Mouse (Mus musculus) liver, embryonic 12.5 days (tissue): Measurements from ENCODE around the gene Sh3pxd2a. TPM values are rescaled to one million over a fixed set of nuclear protein-coding genes. Genes with fewer than 3 reads are reported as not detected.
A peak's percentile ranks its signal among the peaks of the same experiment; 100 is the strongest.

Experiments used
- ATAC-seq: fragments of 200-750 bp; cut with Nextera tagmentation; 2 replicates; pipeline ENCODE4 v1.8.0; 2017; ENCODE audit warnings: moderate number of reproducible peaks, mild to moderate bottlenecking, moderate library complexity
- H3K27ac ChIP-seq: fragments of 300-500 bp; sonication (generic); 2 replicates; pipeline ENCODE4 v1.5.1; 2016; ENCODE audit warnings: mild to moderate bottlenecking
- H3K27me3 ChIP-seq: fragments of 300-500 bp; sonication (generic); replicated peaks from 2 replicates; pipeline ENCODE4 v1.6.1; 2016; ENCODE audit warnings: mild to moderate bottlenecking, moderate library complexity
- H3K36me3 ChIP-seq: fragments of 300-500 bp; sonication (generic); 2 replicates; pipeline ENCODE4 v1.6.1; 2016; ENCODE audit warnings: mild to moderate bottlenecking, moderate library complexity
- H3K4me1 ChIP-seq: fragments of 300-500 bp; sonication (generic); 2 replicates; pipeline ENCODE4 v1.6.1; 2016
- H3K4me2 ChIP-seq: fragments of 300-500 bp; sonication (generic); 2 replicates; pipeline ENCODE4 v1.6.1; 2016; ENCODE audit warnings: mild to moderate bottlenecking, moderate library complexity
- H3K4me3 ChIP-seq: fragments of 300-500 bp; sonication (generic); 2 replicates; pipeline ENCODE4 v1.5.1; 2016; ENCODE audit warnings: mild to moderate bottlenecking, moderate library complexity
- H3K9ac ChIP-seq: fragments of 300-500 bp; sonication (generic); 2 replicates; pipeline ENCODE4 v1.6.1; 2016; ENCODE audit warnings: mild to moderate bottlenecking, moderate library complexity
- H3K9me3 ChIP-seq: fragments of 300-500 bp; sonication (generic); replicated peaks from 2 replicates; pipeline ENCODE4 v1.6.1; 2016; ENCODE audit warnings: mild to moderate bottlenecking, moderate library complexity
- WGBS: fragments of 180-500 bp; shearing (Covaris S2); methylation state at CpG from one replicate; pipeline ENCODE4 v1.1.7; 2016; ENCODE audit not compliant: insufficient replicate concordance; 5-methylcytosine and 5-hydroxymethylcytosine counted together
- polyA plus RNA-seq: library from polyadenylated mRNA; unstranded; fragments of >200 nt; fragmentation: Nextera tagmentation; extraction: Ambion mirVana; gene quantifications from 2 replicates; pipeline ENCODE4 v1.2.1, GENCODE M21; 2016

Sh3pxd2a gene
- polyA plus RNA-seq, 1 experiment from 2014 or later, result 1.1 TPM

DNA sequence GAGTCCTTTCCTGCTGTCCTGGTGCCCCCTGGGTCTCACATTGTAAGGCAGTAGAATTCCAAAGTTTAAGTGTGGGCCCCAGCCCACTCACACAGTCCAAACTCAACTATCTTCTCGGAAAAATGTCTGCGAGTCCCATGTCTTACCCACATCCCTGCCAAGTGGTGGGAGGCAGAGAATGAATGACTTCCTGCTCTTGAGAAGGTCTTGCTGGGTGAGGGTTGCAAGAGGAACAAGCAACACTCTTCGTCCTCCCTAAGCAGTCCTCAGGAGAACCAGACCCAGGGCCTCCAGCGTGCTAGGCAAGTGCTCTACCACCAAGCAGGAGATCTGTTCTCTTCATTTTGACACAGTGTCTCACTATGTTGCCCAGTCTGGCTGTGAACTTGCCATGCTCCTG is 222.0 kb downstream of the Sh3pxd2a start:
- ATAC-seq, result no peak
- 55% methylated on average over 4 of the region's 4 CpGs for WGBS
- Histone ChIP-seq H3K27ac (no peak overlapping the region), H3K4me2 (no peak overlapping the region), H3K36me3 (no peaks in the 10 kb centered on the region), H3K4me1 (0 out of 2 replicates have a peak, but pooled peaks cover 14% of the 10 kb centered on the region), H3K4me3 (no peak overlapping the region), H3K9ac (no peak overlapping the region), H3K9me3 (no peaks in the 10 kb centered on the region), H3K27me3 (peaks cover 24% of the 10 kb centered on the region; the same call in 1 of the 2 replicates)

DNA sequence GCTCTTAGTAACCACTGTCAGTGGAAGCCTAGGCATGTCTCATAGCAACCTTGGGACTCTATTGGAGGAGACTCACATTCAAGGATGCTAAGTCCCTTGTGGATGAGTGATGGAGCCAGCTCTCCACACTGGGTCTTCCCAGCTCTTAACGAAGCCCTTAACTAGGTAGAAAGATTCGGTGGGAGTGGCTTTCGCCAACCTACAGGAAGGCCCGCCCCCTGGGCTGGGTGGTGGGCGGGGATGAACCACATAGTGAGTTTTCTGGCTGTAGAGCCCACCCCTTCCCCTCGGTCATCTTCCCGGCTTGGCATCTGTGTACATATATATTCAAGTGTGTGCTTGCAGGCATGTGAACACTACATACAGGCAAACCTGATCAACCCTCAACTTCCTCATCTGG is 223.2 kb downstream of the Sh3pxd2a start:
- no peak for ATAC-seq
- no peaks in the 10 kb centered on the region for H3K36me3 ChIP-seq
- H3K4me2 ChIP-seq, result peak overlapping the region; percentile 51
- H3K27me3 ChIP-seq, result peaks cover 24% of the 10 kb centered on the region; the same call in 1 of the 2 replicates
- H3K4me3 ChIP-seq, result peak overlapping the region; percentile 26; the same call in 1 of the 2 replicates
- no peak overlapping the region for H3K27ac ChIP-seq
- 0 out of 2 replicates have a peak, but pooled peaks cover 14% of the 10 kb centered on the region for H3K4me1 ChIP-seq
- H3K9ac ChIP-seq, result no peak overlapping the region
- WGBS, result 31% methylated on average over 7 of the region's 7 CpGs
- no peaks in the 10 kb centered on the region for H3K9me3 ChIP-seq

GRCm38 (mm10) chr19:47240076-47240475 is 224.1 kb downstream of the Sh3pxd2a start:
- Histone ChIP-seq H3K9ac (no peak overlapping the region), H3K4me3 (peak overlapping the region; percentile 26), H3K27me3 (peaks cover 24% of the 10 kb centered on the region; the same call in 1 of the 2 replicates), H3K27ac (no peak overlapping the region), H3K9me3 (no peaks in the 10 kb centered on the region), H3K4me1 (0 out of 2 replicates have a peak, but pooled peaks cover 14% of the 10 kb centered on the region), H3K36me3 (no peaks in the 10 kb centered on the region), H3K4me2 (peak overlapping the region; percentile 51)
- WGBS, result 30% methylated on average over 12 of the region's 12 CpGs
- ATAC-seq, result peak; percentile 45; the same call in 1 of the 2 replicates

GRCm38 (mm10) chr19:47233087-47233486 is 231.1 kb downstream of the Sh3pxd2a start:
- WGBS, result 67% methylated on average over 3 of the region's 3 CpGs
- no peak overlapping the region for H3K4me3 ChIP-seq
- H3K9ac ChIP-seq, result no peak overlapping the region
- H3K4me2 ChIP-seq, result no peak overlapping the region
- H3K4me1 ChIP-seq, result peaks cover 5% of the 10 kb centered on the region; the same call in 1 of the 2 replicates
- H3K9me3 ChIP-seq, result no peaks in the 10 kb centered on the region
- H3K27ac ChIP-seq, result no peak overlapping the region
- H3K27me3 ChIP-seq, result 0 out of 2 replicates have a peak, but pooled peaks cover 14% of the 10 kb centered on the region
- no peaks in the 10 kb centered on the region for H3K36me3 ChIP-seq
- no peak for ATAC-seq

DNA sequence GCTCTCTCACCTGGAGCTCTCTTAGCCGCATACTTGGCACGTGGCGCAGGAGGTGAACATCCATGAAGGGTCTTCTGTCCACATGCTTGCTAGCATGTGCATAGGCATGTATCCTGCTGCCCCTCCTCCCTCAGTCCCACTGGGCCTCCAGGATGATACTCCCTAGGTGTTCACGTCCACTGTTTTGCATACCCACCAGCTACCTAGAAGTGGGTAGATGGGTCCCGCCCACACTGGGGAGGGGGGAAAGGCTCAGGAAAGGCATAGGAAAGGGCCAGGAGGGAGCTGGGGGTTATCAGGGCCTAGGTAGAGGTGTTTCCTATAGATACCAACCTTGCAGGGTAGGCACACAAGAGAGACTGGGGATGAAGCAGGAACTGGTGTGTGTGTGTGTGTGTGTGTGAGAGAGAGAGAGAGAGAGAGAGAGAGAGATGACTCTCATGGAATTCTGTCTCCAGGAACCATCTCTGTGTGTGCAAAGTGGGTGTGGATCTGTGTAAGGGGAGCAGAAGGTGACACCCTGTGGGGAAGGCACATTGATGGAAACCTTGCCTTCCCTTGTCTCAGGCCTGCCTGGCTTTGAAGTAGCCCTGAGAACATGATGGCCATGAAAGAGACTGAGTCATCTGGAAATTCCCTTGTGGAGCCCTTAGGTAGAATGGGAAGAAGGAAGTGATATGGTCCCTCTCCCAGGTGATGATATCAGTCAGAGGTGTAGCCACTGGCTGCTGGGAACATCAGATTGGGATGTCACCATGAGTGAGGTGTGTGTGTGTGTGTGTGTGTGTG is 231.9 kb downstream of the Sh3pxd2a start:
- 64% methylated on average over 5 of the region's 5 CpGs for WGBS
- ATAC-seq, result no peak
- H3K27ac ChIP-seq, result no peak overlapping the region

DNA sequence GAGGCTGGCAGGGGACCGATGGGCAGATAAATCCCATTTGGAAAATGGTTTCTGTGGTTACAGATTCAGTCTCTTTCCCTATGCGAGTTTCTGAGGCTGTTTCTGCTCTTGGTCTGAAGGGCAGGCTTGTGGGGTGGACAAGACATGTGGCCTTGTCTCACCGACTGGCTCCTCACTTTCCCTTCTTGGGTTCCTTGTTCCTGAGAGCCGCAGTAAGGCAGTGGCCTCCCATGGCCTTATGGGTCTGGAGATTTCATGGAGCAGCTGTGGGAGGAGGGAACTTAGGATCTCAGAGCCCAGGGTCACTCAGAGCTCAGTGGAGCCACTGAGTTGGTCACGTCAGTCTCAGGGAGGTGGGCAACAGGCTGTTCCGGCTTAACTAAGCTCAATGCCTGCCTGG is 232.8 kb downstream of the Sh3pxd2a start:
- Histone ChIP-seq H3K4me2 (no peak overlapping the region), H3K36me3 (no peaks in the 10 kb centered on the region), H3K4me1 (peaks cover 5% of the 10 kb centered on the region; the same call in 1 of the 2 replicates), H3K4me3 (no peak overlapping the region), H3K9me3 (no peaks in the 10 kb centered on the region), H3K27me3 (0 out of 2 replicates have a peak, but pooled peaks cover 10% of the 10 kb centered on the region), H3K9ac (no peak overlapping the region), H3K27ac (no peak overlapping the region)
- no peak for ATAC-seq
- 70% methylated on average over 6 of the region's 6 CpGs for WGBS

More for the DNA sequence above, 231.9 kb downstream of the Sh3pxd2a start:
- Histone ChIP-seq H3K4me3 (no peak overlapping the region), H3K36me3 (no peaks in the 10 kb centered on the region), H3K27me3 (0 out of 2 replicates have a peak, but pooled peaks cover 10% of the 10 kb centered on the region), H3K4me1 (peaks cover 5% of the 10 kb centered on the region; the same call in 1 of the 2 replicates), H3K4me2 (no peak overlapping the region), H3K9me3 (no peaks in the 10 kb centered on the region), H3K9ac (no peak overlapping the region)

DNA sequence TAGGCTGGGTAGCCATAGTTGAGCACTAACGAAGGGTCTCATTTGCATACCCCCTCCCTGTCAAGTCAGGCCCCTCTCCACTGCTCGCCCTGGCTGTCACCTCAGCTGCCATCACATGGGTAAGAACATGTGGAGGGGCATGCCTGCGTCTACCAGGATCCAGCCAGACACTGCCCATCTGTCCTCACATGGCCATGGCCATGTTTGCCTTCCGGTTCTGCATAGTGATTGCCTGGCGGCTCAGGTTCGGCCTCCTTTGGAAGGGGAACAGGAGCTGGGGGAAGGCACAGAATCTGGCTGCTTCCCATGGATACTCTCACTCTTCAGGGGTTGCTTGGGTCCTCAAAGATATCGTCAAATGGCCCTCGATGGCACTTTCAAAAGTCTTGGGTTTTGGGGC is 233.5 kb downstream of the Sh3pxd2a start:
- WGBS, result 71% methylated on average over 8 of the region's 8 CpGs
- Histone ChIP-seq H3K27me3 (0 out of 2 replicates have a peak, but pooled peaks cover 10% of the 10 kb centered on the region), H3K27ac (no peak overlapping the region), H3K9ac (no peak overlapping the region), H3K36me3 (no peaks in the 10 kb centered on the region), H3K4me2 (no peak overlapping the region), H3K4me1 (peaks cover 5% of the 10 kb centered on the region; the same call in 1 of the 2 replicates), H3K4me3 (no peak overlapping the region), H3K9me3 (no peaks in the 10 kb centered on the region)
- ATAC-seq, result no peak

DNA sequence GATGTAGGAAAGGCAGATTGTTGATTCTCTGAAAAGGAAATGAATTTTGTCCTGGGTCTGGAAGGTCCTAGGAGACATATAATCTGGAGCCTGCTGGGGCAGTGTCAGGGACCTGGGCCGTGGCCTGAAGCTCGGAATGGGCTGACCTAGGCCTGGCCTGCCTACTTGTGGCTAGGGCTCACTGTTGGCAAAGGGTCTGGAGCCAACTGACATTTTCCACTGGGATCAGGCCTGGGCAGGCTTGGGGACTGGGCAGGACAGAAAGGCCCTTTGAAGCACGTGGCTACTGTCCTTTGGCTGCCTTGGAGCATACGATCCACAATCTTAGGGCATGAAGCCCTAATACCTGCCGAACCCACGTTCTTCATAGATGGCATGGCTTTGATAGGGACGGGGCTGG is 234.1 kb downstream of the Sh3pxd2a start:
- ATAC-seq, result no peak
- Histone ChIP-seq H3K36me3 (no peaks in the 10 kb centered on the region), H3K4me1 (peaks cover 5% of the 10 kb centered on the region; the same call in 1 of the 2 replicates), H3K4me2 (no peak overlapping the region), H3K27me3 (0 out of 2 replicates have a peak, but pooled peaks cover 10% of the 10 kb centered on the region), H3K9ac (no peak overlapping the region), H3K27ac (no peak overlapping the region), H3K9me3 (no peaks in the 10 kb centered on the region), H3K4me3 (no peak overlapping the region)
- 76% methylated on average over 7 of the region's 7 CpGs for WGBS

- Histone ChIP-seq H3K9me3 (no peaks in the 10 kb centered on the region), H3K4me3 (no peak overlapping the region), H3K36me3 (no peaks in the 10 kb centered on the region), H3K27ac (no peak overlapping the region), H3K4me1 (peaks cover 5% of the 10 kb centered on the region; the same call in 1 of the 2 replicates), H3K27me3 (0 out of 2 replicates have a peak, but pooled peaks cover 10% of the 10 kb centered on the region), H3K4me2 (no peak overlapping the region), H3K9ac (no peak overlapping the region)
- WGBS, result 68% methylated on average over 5 of the region's 5 CpGs
- no peak for ATAC-seq
Measured at GRCm38 (mm10) chr19:47229461-47229860, 234.7 kb downstream of the Sh3pxd2a start.

- 14% methylated on average over 17 of the region's 17 CpGs for WGBS
- ATAC-seq, result 0 out of 2 replicates have a peak, but pooled peaks have one; percentile 32
- Histone ChIP-seq H3K4me1 (peaks cover 5% of the 10 kb centered on the region; the same call in 1 of the 2 replicates), H3K9ac (no peak overlapping the region), H3K36me3 (no peaks in the 10 kb centered on the region), H3K4me3 (peak overlapping the region; percentile 16; the same call in 1 of the 2 replicates), H3K9me3 (no peaks in the 10 kb centered on the region), H3K4me2 (peak overlapping the region; percentile 47), H3K27ac (no peak overlapping the region), H3K27me3 (0 out of 2 replicates have a peak, but pooled peaks cover 10% of the 10 kb centered on the region)
Measured at GRCm38 (mm10) chr19:47228725-47229252, 235.4 kb downstream of the Sh3pxd2a start.

DNA sequence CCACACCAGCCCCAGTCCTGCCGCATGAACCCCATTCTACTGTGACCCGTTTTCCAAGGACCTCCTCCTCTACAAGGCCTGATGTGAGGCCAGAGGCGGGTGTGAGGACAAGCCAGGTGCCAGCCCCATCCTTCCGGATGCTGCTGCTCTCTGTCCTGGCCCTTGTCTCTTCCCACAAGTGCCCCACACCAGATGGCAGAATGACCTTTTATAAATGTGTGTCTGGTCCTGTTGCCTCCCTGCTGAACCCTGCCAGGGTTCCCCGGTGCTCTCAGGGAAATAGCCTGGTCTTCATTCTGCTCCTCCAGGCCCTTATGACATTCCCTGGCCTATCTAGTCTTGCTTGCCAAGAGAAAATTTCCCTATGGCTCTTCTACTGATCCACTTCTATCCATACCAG is 238.4 kb downstream of the Sh3pxd2a start:
- H3K9ac ChIP-seq, result no peak overlapping the region
- H3K4me1 ChIP-seq, result peaks cover 5% of the 10 kb centered on the region; the same call in 1 of the 2 replicates
- peaks cover 13% of the 10 kb centered on the region; the same call in 1 of the 2 replicates for H3K27me3 ChIP-seq
- H3K27ac ChIP-seq, result no peak overlapping the region
- WGBS, result 58% methylated on average over 5 of the region's 5 CpGs
- ATAC-seq, result no peak
- H3K4me3 ChIP-seq, result no peak overlapping the region
- H3K9me3 ChIP-seq, result no peaks in the 10 kb centered on the region
- H3K36me3 ChIP-seq, result no peaks in the 10 kb centered on the region
- H3K4me2 ChIP-seq, result no peak overlapping the region

DNA sequence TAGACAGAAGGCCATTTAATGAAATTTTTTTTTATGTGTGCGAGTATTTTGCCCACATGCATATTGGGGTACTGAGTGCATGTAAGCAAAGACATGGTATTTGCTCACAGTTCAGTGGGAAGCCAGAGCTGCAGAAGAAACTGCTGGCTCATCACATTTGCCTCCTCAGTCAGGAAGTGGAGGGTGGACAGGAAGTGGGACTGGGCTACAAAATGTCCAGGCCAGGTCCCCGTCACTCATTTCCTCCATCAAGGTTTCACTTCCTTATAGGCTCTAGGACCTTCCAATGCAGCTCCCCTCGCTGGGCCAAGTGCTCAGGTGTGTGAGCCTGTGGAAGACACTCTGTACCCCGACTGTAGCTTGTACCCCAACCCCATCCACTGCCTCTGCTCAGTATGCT is 239.5 kb downstream of the Sh3pxd2a start:
- Histone ChIP-seq H3K27ac (no peak overlapping the region), H3K9me3 (no peaks in the 10 kb centered on the region), H3K4me2 (no peak overlapping the region), H3K36me3 (no peaks in the 10 kb centered on the region), H3K27me3 (peaks cover 13% of the 10 kb centered on the region; the same call in 1 of the 2 replicates), H3K4me1 (peaks cover 8% of the 10 kb centered on the region), H3K9ac (no peak overlapping the region), H3K4me3 (no peak overlapping the region)
- WGBS, result 43% methylated on average over 4 of the region's 4 CpGs
- no peak for ATAC-seq
